ENCODE assay signal across 21 mouse cellular contexts in the genomic region with DNA sequence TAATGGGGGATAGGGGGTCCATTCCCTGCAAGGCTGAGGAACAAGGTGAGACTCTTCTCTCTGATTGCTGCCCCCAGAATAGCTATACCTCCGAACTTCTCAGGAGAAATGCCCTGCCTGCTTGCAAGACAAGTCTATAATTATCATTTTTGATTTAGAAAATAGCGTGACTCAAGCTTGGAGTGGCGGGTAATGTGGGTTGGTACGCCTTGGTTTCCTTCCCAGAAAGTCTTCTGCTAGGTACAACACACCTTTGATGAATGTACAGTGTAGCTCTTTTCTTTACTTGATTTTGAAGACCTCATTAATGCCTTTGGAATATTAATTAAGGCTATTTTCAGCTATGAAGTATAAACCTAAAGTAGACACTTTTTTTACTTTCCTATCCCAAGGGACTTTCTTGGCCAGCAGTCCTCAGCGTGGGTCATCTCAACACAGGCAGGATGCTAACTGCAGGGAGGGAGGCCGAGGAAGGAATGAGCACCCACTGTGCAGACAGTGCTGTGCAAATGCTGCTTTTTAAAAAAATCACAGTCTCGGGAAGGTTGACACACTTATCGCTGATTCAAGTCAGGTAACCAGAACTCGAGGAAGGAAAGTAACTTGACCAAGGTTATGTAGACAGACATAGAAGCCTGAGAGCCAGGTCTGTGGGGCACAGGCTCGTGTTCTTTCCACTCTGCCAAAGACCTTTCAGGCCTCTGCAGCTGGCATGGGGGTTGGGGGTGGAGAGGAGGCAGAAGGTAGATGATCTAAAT.
DNase-seq lines count a peak whose midpoint lies in the region; ATAC-seq lines count a peak whose summit lies in the region.
"Had no signal": no experiment of that assay in that cellular context is flagged by ENCODE, and none has a peak within 500 bp of the region (broad histone marks: within the 10 kb centered on the region; RNA-seq: fewer than 3 reads in every experiment).

No protein-coding gene starts in this region.

- no peaks in the 10 kb centered on the region for H3K36me3 ChIP-seq in heart, embryonic 16.5 days (ENCODE audit: control insufficient read depth, insufficient read depth)
- H3K36me3 ChIP-seq: hindbrain, embryonic 12.5 days had no signal

- H3K9me3 ChIP-seq in heart, embryonic 16.5 days (replicated peaks; ENCODE audit: control insufficient read depth, low read length): no peaks in the 10 kb centered on the region
- H3K9me3 ChIP-seq: hindbrain, embryonic 12.5 days had no signal

- no peaks in the 10 kb centered on the region for H3K27me3 ChIP-seq in heart, embryonic 16.5 days (ENCODE audit: control insufficient read depth, insufficient read depth, low read length)
- H3K27me3 ChIP-seq: hindbrain, embryonic 12.5 days had no signal

- no peak overlapping the region for H3K4me3 ChIP-seq in heart, embryonic 16.5 days (ENCODE audit: low read length)
- H3K4me3 ChIP-seq: hindbrain, embryonic 12.5 days had no signal

- 0 out of 2 replicates have a peak, but pooled peaks have one; percentile 45 for ATAC-seq in heart, embryonic 16.5 days (replicated peaks; ENCODE audit: extremely low read depth, insufficient read depth, low FRiP score)
- ATAC-seq: midbrain, embryonic 16.5 days had no signal

- no peak overlapping the region for H3K4me2 ChIP-seq in heart, embryonic 16.5 days (ENCODE audit: low read depth, low read length)
- H3K4me2 ChIP-seq: hindbrain, embryonic 12.5 days had no signal

- 70% methylated on average over 10 of the region's 10 CpGs for WGBS in heart, embryonic 16.5 days

- H3K27ac ChIP-seq in heart, embryonic 16.5 days (ENCODE audit: low read length): no peak overlapping the region
- H3K27ac ChIP-seq: hindbrain, embryonic 12.5 days had no signal

- peak; percentile 12 to 22 for DNase-seq in cerebellum, postnatal 10 days
- DNase-seq in cerebellum, adult 9-10 months: no peak
- DNase-seq in heart, adult 8-10 months (ENCODE audit: low spot score): no peak
- DNase-seq in brain, adult 2 months (ENCODE audit: low read depth, low spot score): peak; percentile 79
- peak; percentile 16 to 47 for DNase-seq in left cerebral cortex, adult 9 months (ENCODE audit: low spot score in 2 of 2)
- no peak for DNase-seq in urinary bladder, postnatal 4 days (ENCODE audit: low spot score in 2 of 2)
- no peak for DNase-seq in testis, postnatal 10 days (ENCODE audit: low spot score)
- DNase-seq: adrenal gland, postnatal 10 days; cerebellum, postnatal 14 days; gastrocnemius, postnatal 10 days; heart, adult 18-20 months; heart, postnatal 10 days; kidney, adult 2 months; kidney, postnatal 10 days; layer of hippocampus, postnatal 36 days; liver; lung, postnatal 10 days; thymus, postnatal 4 days had no signal

- H3K4me1 ChIP-seq in heart, embryonic 16.5 days (ENCODE audit: control insufficient read depth, insufficient read depth, low read length): peaks cover 16% of the 10 kb centered on the region

- no peak overlapping the region for H3K9ac ChIP-seq in heart, embryonic 16.5 days (ENCODE audit: low read length)
- H3K9ac ChIP-seq: hindbrain, embryonic 12.5 days had no signal

Comparison
In these comparisons a context has a peak if more than half of its experiments do, and no peak if none do; other contexts are left out.
1. DNase-seq: peak in cerebellum, postnatal 10 days (2 of 2), brain, adult 2 months (single experiment) and left cerebral cortex, adult 9 months (2 of 2); none in cerebellum, adult 9-10 months (single experiment), heart, adult 8-10 months (single experiment), urinary bladder, postnatal 4 days (0 of 2) and testis, postnatal 10 days (single experiment).